Mouse (Mus musculus): ENCODE measurements around the gene Mob1a.

- no peak for TF ChIP-seq CTCF (conservative IDR thresholded peaks at IDR 0.05; ENCODE audit: insufficient read depth, insufficient read length, low read depth, low read length)
- no peak for TF ChIP-seq POLR2A (IDR thresholded peaks at IDR 0.05; ENCODE audit: low read depth, low read length)
These were observed 14.6 kb upstream of the Mob1a start for GRCm38 (mm10) chr6:83311206-83311605.
